Mouse (Mus musculus) neural tube, embryonic 10.5 days (tissue): ENCODE results near the gene Ddr2.

Experiments
- DNase-seq: peaks from one replicate; pipeline ENCODE4 v3.0.0-alpha.2; 2017; ENCODE audit warnings: low spot score; ENCODE audit errors: extremely low spot score

Ddr2 gene

GRCm38 (mm10) chr1:170110516-170111332 lies at the start of gene Ddr2:
Gene Ddr2 (minus strand): TSS chr1:170110762.
- peak; percentile 57 for DNase-seq

GRCm38 (mm10) chr1:170159707-170160106 lies 49.1 kb upstream of the Ddr2 start:
- DNase-seq = no peak

GRCm38 (mm10) chr1:170155761-170156160 lies 45.2 kb upstream of the Ddr2 start:
- DNase-seq = no peak

- DNase-seq = no peak
Measured at GRCm38 (mm10) chr1:170155298-170155697, 44.7 kb upstream of the Ddr2 start.

- DNase-seq = no peak
Measured at GRCm38 (mm10) chr1:170153986-170154385, 43.4 kb upstream of the Ddr2 start.

- DNase-seq = no peak
Measured at GRCm38 (mm10) chr1:170152552-170152951, 42.0 kb upstream of the Ddr2 start.

- DNase-seq = no peak
Measured at GRCm38 (mm10) chr1:170150870-170151269, 40.3 kb upstream of the Ddr2 start.

- DNase-seq = no peak
Measured at GRCm38 (mm10) chr1:170149756-170150155, 39.2 kb upstream of the Ddr2 start.

GRCm38 (mm10) chr1:170148536-170148935 lies 38.0 kb upstream of the Ddr2 start:
- no peak for DNase-seq

- DNase-seq = no peak
Measured at GRCm38 (mm10) chr1:170147651-170148448, 37.3 kb upstream of the Ddr2 start.

- DNase-seq = no peak
Measured at GRCm38 (mm10) chr1:170145606-170146005, 35.0 kb upstream of the Ddr2 start.

- DNase-seq = no peak
Measured at GRCm38 (mm10) chr1:170142256-170142871, 31.8 kb upstream of the Ddr2 start.

GRCm38 (mm10) chr1:170141626-170142025 lies 31.1 kb upstream of the Ddr2 start:
- DNase-seq = no peak

GRCm38 (mm10) chr1:170136351-170137009 lies 25.9 kb upstream of the Ddr2 start:
- DNase-seq = peak; percentile 55

GRCm38 (mm10) chr1:170134264-170134663 lies 23.7 kb upstream of the Ddr2 start:
- no peak for DNase-seq

- DNase-seq = no peak
Measured at GRCm38 (mm10) chr1:170130962-170131361, 20.4 kb upstream of the Ddr2 start.

- no peak for DNase-seq
Measured at GRCm38 (mm10) chr1:170124644-170125043, 14.1 kb upstream of the Ddr2 start.

- no peak for DNase-seq
Measured at GRCm38 (mm10) chr1:170113616-170114015, 3.1 kb upstream of the Ddr2 start.

- no peak for DNase-seq
Measured at GRCm38 (mm10) chr1:170112261-170112660, 1.7 kb upstream of the Ddr2 start.

- DNase-seq = no peak
Measured at GRCm38 (mm10) chr1:170111651-170112226, 1.2 kb upstream of the Ddr2 start.
